Mouse (Mus musculus) layer of hippocampus, adult 9-10 months (tissue): Measurements from ENCODE around the gene Rln3.

ENCODE experiments used
- DNase-seq: peaks from one replicate; pipeline ENCODE4 v3.0.0; 2022; ENCODE audit warnings: low spot score

Rln3 gene

DNA sequence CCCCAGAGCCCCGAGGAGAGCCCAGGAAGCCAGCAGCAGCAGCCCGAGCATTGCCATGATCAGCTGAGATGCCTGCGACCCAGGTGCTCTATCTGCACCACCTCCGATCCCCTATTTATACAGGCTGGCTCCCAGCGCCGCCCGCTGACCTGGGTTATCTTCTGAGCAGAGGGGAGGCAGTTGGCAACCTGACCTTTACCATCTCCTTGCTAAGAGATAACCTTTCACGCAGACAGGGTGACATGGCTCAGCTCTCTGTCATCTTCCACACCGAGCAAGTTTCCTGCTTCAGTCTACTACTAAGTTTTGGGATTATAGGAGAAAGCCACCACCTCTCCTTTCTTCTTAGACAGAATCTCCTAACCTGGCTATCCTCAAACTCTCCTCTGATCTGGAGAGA, at the start of gene Rln3:
TSS of gene Rln3 (minus strand) at position 101 of the 400 bp plus-strand sequence.
- no peak for DNase-seq

DNA sequence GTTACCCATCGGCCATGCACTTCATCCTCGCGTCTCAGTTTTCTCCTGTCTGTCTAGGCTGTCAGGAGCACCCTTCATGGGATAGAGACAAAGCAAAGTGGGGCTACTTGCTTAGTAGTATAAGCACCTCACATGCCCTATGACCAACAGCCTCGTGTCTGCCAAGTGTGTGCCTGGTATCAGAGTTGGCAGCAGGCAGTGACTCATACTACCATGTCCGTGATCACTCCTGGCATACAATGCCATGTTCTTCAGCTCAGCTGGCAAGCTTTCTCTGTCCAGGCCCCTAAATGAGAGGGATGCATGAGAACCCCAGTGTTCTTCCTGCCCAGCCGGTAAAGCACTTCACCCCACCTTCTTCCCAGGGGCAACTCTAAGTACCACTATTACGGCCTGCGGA, 45.8 kb upstream of the Rln3 start:
- no peak for DNase-seq

GRCm38 (mm10) chr8:84089277-84089676, 44.5 kb upstream of the Rln3 start:
- no peak for DNase-seq

- DNase-seq = no peak
These were observed 43.0 kb upstream of the Rln3 start for GRCm38 (mm10) chr8:84087821-84088220.

GRCm38 (mm10) chr8:84087156-84087555, 42.4 kb upstream of the Rln3 start:
- DNase-seq = no peak

DNA sequence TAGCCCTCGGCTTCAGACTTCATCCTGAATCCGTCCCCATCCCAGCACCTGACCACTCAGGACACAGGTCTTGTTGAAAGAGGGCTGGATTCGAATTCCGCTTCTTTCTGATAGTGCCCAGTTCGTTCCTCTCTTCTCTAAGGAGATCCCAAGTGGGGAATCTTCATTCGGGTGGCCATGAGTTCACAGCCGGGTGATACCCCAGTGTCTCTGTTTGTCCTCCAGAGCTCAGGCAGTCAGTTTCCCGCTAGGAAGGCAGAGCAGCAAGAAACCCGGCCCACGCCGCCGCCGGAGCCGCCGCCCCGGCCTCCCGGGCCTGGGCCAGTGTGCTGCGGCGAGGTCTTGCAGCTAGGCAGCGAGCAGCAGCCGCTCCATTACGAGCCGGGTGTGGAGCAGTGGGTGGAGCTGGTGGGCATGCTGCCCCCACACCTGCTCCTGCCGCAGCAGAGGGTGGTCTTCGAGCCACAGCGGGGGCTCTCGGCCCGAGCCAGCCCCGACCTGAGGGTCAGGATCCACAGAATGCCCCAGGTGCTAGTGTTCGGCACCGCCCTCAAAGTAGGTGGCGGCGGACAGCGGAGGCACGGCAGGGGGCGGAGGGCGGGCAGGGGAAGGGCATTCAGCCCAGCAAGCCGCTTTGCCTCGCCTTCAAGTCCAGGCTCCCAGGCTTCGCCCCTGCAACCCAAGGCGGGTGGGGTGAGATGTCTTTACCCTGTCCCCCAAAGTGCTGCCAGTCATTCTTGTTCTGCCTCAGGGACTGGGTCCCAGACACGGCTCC, 39.7 kb upstream of the Rln3 start:
- DNase-seq = no peak

GRCm38 (mm10) chr8:84083829-84084241, 39.0 kb upstream of the Rln3 start:
- no peak for DNase-seq

DNA sequence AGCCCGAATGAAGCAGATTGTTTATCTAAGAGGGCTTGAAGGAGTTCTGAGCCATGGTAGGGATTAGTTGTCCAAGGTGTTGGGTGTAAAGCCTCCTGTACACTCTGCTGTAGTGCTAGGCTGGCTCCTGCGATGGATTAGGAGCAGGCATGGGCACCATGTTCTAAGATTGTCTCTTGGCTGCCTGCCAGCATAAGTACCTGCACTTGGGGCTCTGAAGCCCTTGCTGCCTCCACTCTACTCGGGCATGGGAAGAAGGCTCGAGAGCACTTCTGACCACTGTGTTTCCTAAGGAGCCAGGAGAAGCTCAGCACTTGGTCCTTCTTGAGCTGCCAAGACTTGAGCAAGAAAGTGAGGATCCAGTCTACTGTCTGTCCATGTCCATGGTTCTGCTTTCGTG, 34.4 kb upstream of the Rln3 start:
- DNase-seq = no peak

DNA sequence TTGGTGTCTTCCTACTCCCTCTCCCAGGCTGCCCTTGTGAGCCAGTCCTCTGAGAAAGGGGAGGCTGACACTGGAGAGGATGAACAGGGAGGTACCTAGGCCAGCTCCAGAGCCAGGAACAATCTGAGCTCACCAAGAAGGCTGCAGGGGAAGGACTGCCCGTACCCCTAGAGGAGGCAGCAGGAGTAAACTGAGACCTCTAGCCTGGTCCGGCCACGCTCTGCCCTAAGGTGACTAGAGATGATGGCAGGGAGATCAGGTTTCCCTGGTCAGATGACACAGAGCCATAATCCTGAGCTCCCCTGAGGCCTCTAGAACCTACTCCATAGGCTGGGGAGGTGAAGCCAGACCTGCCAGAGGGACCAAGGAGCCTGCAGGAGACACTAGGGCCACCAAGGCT, 32.0 kb upstream of the Rln3 start:
- no peak for DNase-seq

DNA sequence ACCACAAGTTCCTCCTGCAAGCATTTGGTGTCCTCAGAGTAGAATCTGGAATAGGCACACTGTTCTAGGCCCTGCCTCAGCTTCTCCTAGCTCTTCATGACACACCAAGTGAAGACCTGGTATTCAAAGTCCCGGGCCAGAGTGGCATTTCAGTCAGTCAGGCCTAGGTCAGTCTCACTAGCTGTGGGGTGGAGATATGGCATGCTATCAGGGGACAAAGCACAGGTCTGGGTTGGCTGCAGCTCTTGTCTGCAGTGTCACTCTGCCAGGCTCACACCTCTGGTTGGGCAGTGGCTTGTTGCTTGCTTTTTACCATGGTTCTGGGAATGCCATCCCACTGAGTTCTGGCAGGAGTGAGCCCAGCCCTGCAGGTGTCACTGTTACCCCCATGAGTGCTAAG, 31.6 kb upstream of the Rln3 start:
- DNase-seq = no peak

GRCm38 (mm10) chr8:84073230-84073976, 28.6 kb upstream of the Rln3 start:
- no peak for DNase-seq

DNA sequence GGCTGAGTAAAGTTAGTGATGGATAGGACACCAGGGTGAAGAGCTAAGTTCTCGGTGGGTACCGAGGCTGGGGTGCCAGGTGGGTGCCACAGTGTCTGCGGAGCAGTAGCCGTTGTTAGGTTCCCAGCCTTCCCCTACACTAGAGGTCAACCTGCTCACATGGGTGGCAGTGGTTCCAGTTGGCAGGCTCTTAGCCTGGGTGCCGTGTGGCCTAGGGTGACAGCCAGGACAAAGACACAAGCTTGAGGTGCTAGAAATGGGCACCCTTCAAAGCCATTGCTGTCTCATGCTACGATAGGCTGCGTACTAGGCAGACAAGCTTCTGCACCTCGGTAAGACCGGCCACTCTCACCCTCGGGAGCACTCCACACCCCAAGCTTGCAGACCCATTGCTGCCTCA, 27.5 kb upstream of the Rln3 start:
- no peak for DNase-seq

DNA sequence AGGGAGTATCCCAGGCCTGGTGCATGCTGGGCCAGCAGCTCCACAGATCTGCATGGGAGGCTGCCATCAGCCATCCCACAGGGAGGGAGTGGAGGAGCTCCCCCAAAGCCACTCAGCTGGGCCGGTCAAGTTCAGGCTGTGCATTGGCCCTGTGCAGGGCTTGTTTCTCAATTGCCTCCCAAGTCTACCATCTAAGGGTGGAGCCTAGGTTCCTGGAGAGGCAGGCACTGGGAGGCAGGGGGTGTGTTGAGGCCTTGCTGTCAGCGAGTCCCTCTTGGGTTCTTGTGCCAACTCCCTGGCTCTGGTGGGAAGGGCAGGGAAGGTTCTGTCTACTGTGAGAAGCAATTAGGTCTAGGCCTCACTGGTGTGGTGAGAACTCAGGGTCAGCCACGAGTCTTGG, 27.1 kb upstream of the Rln3 start:
- DNase-seq = no peak

GRCm38 (mm10) chr8:84070667-84071066, 25.9 kb upstream of the Rln3 start:
- peak; percentile 48 for DNase-seq

DNA sequence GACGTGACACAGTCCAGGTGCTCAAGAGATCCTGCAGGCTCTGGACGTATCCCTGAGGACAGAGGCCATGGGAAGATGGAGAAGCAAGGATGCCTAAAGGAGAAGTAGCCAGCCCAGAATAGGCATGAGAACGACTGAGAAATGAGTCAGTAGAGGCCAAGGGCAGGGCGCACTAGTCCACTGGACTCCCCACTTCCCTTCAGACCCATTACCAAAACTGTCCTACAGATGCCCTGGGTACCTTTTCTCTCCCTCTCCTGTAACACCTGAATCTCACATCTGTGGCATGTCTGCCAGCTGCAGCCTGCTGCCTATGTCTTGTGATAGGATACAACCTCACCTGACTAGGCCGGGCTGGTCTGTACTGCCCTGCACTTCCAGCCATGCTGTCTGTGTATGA, 25.4 kb upstream of the Rln3 start:
- no peak for DNase-seq

GRCm38 (mm10) chr8:84069750-84070149, 24.9 kb upstream of the Rln3 start:
- no peak for DNase-seq

GRCm38 (mm10) chr8:84069169-84069568, 24.4 kb upstream of the Rln3 start:
- no peak for DNase-seq

DNA sequence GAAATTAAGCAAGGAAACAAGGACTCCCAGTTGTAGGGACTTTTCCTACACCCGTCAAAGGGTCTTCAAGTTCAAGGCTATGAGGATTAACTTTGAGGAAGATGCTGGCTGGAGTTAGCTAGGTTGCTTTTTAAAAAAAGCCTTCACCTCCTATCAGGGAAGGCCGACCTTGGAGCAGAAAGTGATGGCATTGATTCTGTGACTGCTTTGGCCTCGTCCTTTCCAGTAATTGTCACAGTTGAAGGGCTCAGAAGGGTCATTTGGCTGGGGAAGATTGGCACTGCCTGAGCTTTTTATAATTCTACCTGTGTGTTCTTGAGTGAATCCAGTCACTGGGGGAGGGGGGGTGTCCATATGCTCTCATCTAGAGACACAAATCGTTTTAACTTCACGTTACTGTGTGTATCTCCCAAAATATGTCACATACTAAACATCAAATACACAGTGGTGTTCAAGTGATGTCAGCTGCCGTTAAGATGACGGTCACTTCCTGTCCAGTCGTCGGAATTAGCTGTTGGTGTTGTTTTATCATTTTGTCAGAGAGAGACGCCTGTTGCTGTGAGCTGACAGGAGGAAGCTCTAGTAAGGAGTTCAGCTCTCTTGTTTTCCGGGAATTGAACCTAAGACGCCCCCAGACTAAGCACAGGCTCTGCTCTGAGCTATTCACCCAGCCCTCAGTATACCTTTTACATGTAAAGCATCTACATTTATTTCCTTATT, 23.7 kb upstream of the Rln3 start:
- DNase-seq = no peak

DNA sequence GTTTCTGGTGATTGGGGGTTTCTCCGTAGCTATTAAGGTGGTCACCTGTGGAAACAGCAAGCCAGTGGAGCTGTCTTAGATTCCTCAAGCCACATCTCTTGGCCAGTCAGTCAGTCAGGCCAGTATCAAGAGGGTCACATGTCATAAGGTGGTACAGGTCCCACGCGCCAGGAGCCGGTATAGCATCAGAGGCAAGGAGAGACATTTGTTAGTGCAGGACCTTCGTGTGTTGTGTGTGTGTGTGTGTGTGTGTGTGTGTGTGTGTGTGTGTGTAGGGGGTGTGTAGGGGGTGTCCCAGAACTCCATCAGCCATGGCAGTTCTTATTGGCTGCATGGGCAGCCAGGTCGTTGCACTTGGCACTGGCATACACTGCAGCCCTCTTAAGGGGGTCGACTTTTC, 23.1 kb upstream of the Rln3 start:
- no peak for DNase-seq

DNA sequence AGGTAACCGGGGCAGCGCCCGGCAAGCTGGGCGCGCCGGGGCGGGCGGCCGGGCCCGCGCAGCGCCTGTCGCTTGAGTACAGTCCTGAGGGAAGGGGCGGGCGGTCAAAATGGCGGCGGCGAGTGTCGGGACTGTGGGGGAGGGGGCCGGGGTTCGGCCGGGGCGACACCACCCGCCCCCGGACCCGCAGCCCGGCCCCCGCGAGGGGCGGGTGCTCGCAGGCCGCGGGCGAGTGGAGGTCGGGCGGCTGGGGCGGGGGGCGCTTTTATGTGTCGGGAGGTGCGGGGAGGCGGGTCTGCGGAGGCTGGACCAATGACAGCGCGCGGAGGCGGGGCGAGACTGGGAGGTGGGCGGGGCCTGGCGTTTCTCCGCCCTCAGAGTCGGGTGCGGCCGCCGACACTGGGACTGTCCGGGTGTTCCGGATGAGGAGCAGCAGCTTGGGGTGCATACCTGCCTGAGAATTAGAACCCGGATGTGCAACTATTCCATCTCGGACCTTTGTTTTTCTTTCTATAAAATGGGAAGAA, 22.3 kb upstream of the Rln3 start:
- peak; percentile 87 for DNase-seq

DNA sequence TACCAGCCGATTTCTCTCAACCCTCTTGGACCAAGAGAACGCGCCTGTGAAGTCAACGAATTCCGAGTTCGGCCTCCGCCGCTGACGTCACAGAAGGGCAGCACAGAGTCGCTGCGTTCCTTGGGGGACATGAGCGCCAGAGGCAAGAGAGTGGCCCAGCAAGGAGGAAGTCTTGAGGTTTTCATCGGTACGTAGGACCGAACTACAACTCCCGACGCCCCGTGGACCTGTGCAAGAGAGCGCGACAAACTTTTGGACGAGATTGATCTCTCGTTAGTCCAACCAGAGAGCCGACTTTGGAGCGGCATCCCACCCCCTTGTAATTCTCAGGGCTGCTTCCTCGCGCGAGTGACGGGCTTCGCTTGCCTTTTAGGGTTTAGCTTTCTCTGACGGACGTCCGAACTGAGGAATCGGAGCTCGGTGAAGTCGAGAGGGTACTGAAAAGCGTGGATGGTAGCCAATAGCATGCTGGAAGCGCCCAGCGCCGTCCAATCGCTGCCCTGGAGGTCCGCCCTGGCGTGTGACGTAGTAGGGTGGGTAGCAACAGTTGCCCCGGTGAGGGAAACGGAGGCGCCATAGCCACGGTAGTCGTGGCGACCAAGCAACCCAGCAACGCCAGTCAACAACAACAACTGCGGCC, 21.6 kb upstream of the Rln3 start, which contains the start of gene Rfx1:
TSS of gene Rfx1 (plus strand) at position 544 of the 640 bp plus-strand sequence.
- DNase-seq = peak; percentile 100

DNA sequence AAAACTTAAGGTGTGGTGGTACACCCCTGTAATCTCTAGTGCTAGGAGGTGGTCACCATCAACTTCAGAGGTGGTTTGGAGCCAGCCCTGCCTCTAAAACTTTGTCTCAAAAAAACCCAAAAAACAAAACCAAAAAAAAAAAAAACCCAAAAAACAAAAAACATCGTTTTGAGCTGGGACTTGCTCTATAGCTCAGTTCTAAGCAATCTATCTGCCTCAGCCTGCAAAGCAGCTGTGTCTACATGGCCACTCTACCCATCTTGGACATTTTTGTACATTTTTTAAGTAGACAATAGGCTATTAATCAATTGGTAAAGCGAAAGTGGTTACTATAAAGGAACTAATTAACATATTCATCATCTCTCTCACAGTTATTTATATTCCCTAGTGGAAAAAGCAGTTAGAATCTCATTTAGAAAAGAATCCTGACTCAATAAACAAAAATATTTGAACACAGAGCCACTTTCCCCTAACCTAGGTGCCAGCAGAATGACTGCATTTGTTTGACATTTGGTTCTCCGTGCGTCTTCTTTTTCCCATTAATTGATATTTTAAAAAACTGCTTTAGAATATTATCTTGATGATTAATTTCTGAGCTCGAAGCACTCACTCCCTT, 20.8 kb upstream of the Rln3 start:
- DNase-seq = no peak
